Mouse (Mus musculus): Measurements from ENCODE around the gene AU022751. TPM values are rescaled to one million over a fixed set of nuclear protein-coding genes. Genes with fewer than 3 reads are reported as not detected.
A peak's percentile ranks its signal among the peaks of the same experiment; 100 is the strongest.
"Not testable (repeated sequence)": the region's sequence is repeated elsewhere in the genome, so short reads cannot be mapped to it uniquely, and the experiment has no call there.

The AU022751 gene
- not detected in 2 replicates for polyA plus RNA-seq (2016; fragmentation: Nextera tagmentation; extraction: Ambion mirVana)

- H3K27ac ChIP-seq, result no peak within 1 kb of the TSS
- no peaks in the 10 kb centered on the region for H3K27me3 ChIP-seq
- H3K4me2 ChIP-seq, result no peak within 1 kb of the TSS
- no peaks in the 10 kb centered on the region for H3K4me1 ChIP-seq (replicated peaks)
- no peak for ATAC-seq (ENCODE audit: insufficient number of reproducible peaks, insufficient read depth, low FRiP score, low TSS enrichment, low read depth)
- no peak within 1 kb of the TSS for H3K9ac ChIP-seq (replicated peaks)
- WGBS, result 90% methylated on average over 39 of the region's 39 CpGs
- no peaks in the 10 kb centered on the region for H3K36me3 ChIP-seq
- H3K4me3 ChIP-seq (replicated peaks), result no peak within 1 kb of the TSS
- H3K9me3 ChIP-seq, result peaks cover 15% of the 10 kb centered on the region; the same call in 1 of the 2 replicates
Observed at GRCm38 (mm10) chrX:6082954-6083680, at the start of gene AU022751. AU022751 (minus strand) TSS chrX:6083419.

GRCm38 (mm10) chrX:6091996-6092757, 9.0 kb upstream of the AU022751 start:
- peak overlapping the region; percentile 59 for H3K4me2 ChIP-seq
- H3K9me3 ChIP-seq, result no peaks in the 10 kb centered on the region
- peak; percentile 63; the same call in 1 of the 2 replicates for ATAC-seq (ENCODE audit: insufficient number of reproducible peaks, insufficient read depth, low FRiP score, low TSS enrichment, low read depth)
- H3K9ac ChIP-seq (replicated peaks), result no peak overlapping the region
- 12% methylated on average over 27 of the region's 30 CpGs for WGBS
- no peak overlapping the region for H3K27ac ChIP-seq
- no peaks in the 10 kb centered on the region for H3K4me1 ChIP-seq (replicated peaks)
- no peaks in the 10 kb centered on the region for H3K36me3 ChIP-seq
- peaks cover 10% of the 10 kb centered on the region for H3K27me3 ChIP-seq
- peak overlapping the region; percentile 37 for H3K4me3 ChIP-seq (replicated peaks)

GRCm38 (mm10) chrX:6091547-6091946, 8.3 kb upstream of the AU022751 start:
- H3K27me3 ChIP-seq, result peaks cover 10% of the 10 kb centered on the region
- WGBS, result 27% methylated on average over 12 of the region's 12 CpGs
- peak overlapping the region; percentile 59 for H3K4me2 ChIP-seq
- H3K4me3 ChIP-seq (replicated peaks), result peak overlapping the region; percentile 37; the same call in 1 of the 2 replicates
- no peaks in the 10 kb centered on the region for H3K9me3 ChIP-seq
- no peaks in the 10 kb centered on the region for H3K4me1 ChIP-seq (replicated peaks)
- no peak overlapping the region for H3K27ac ChIP-seq
- ATAC-seq (ENCODE audit: insufficient number of reproducible peaks, insufficient read depth, low FRiP score, low TSS enrichment, low read depth), result no peak
- H3K36me3 ChIP-seq, result no peaks in the 10 kb centered on the region
- H3K9ac ChIP-seq (replicated peaks), result no peak overlapping the region

- no peak overlapping the region for H3K4me3 ChIP-seq (replicated peaks)
- 64% methylated on average over 1 of the region's 1 CpGs for WGBS
- no peak overlapping the region for H3K4me2 ChIP-seq
- H3K27me3 ChIP-seq, result no peaks in the 10 kb centered on the region
- no peak for ATAC-seq (ENCODE audit: insufficient number of reproducible peaks, insufficient read depth, low FRiP score, low TSS enrichment, low read depth)
- H3K4me1 ChIP-seq (replicated peaks), result no peaks in the 10 kb centered on the region
- H3K27ac ChIP-seq, result no peak overlapping the region
- H3K9ac ChIP-seq (replicated peaks), result no peak overlapping the region
- H3K36me3 ChIP-seq, result no peaks in the 10 kb centered on the region
- no peaks in the 10 kb centered on the region for H3K9me3 ChIP-seq
Observed at GRCm38 (mm10) chrX:6061563-6061962, 21.7 kb downstream of the AU022751 start.

GRCm38 (mm10) chrX:6047936-6048614, 35.1 kb downstream of the AU022751 start:
- not testable (repeated sequence) for H3K9ac ChIP-seq (replicated peaks); H3K27ac ChIP-seq; H3K36me3 ChIP-seq; H3K9me3 ChIP-seq; H3K4me1 ChIP-seq (replicated peaks); H3K27me3 ChIP-seq
- peak; percentile 66 for ATAC-seq (ENCODE audit: insufficient number of reproducible peaks, insufficient read depth, low FRiP score, low TSS enrichment, low read depth)
- H3K4me2 ChIP-seq, result peak overlapping the region; percentile 51
- peak overlapping the region; percentile 33 for H3K4me3 ChIP-seq (replicated peaks)
- WGBS, result 16% methylated on average over 10 of the region's 60 CpGs

- H3K9me3 ChIP-seq; H3K27ac ChIP-seq; H3K9ac ChIP-seq (replicated peaks); H3K36me3 ChIP-seq; H3K27me3 ChIP-seq; H3K4me1 ChIP-seq (replicated peaks): not testable (repeated sequence)
- Histone ChIP-seq H3K4me3 (replicated peaks) (peak within 1 kb of the TSS; percentile 33), H3K4me2 (peak within 1 kb of the TSS; percentile 51)
- ATAC-seq (ENCODE audit: insufficient number of reproducible peaks, insufficient read depth, low FRiP score, low TSS enrichment, low read depth), result peak; percentile 90
- WGBS, result no CpG with 5 or more reads among the region's 121 CpGs
Observed at GRCm38 (mm10) chrX:6047066-6047935, 35.9 kb downstream of the AU022751 start, which contains the start of gene Nudt11. Nudt11 (plus strand) TSS chrX:6047453.

Small RNAs within 50 kb of the gene (microRNA-seq; reads per million reads assigned to microRNA genes)
- not detected for gene Gm27360

Other genes with a start within 250 kb of the AU022751 start
- 5.8 and 7.3 TPM in 2 replicates for gene Nudt11, start 36.0 kb downstream of the AU022751 start, polyA plus RNA-seq (2016; fragmentation: Nextera tagmentation; extraction: Ambion mirVana)
- 9.7 and 11.1 TPM in 2 replicates for gene Nudt10, start 89.6 kb upstream of the AU022751 start, polyA plus RNA-seq (2016; fragmentation: Nextera tagmentation; extraction: Ambion mirVana)
- 0.13 and 0.18 TPM in 2 replicates for gene Bmp15, start 237.3 kb upstream of the AU022751 start, polyA plus RNA-seq (2016; fragmentation: Nextera tagmentation; extraction: Ambion mirVana)

Data from limb, embryonic 12.5 days (tissue).